Mouse (Mus musculus) spleen, embryonic (tissue): ENCODE results near the gene Ppp1r36.

Experiments used
- CTCF ChIA-PET: fragments of 350-600 bp; sonication (Branson Sonifier 250); formaldehyde crosslinking; loops from one replicate; lab custom pipeline; 2022; lab: Charles Lee

Gene Ppp1r36

DNA sequence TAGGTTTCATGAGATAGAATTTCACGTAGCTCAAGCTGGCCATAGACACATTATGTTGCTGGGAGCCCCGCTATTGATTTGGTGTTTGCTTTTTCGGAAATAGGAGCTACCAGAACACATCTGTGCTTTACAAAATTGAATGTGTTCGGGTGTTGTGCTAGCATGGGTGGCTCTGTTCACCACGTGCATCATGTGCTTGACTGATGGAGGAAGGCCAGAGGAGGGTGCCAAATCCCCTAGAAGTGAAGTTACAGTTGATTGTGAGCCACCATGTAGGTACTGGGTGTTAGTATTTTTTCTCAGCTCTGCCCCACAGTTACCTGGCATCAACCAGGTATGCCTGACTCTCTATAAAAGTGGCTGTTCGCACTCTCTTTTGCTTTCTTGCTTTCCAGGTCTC lies 27.5 kb downstream of the Ppp1r36 start:
- CTCF ChIA-PET: no interaction called here

DNA sequence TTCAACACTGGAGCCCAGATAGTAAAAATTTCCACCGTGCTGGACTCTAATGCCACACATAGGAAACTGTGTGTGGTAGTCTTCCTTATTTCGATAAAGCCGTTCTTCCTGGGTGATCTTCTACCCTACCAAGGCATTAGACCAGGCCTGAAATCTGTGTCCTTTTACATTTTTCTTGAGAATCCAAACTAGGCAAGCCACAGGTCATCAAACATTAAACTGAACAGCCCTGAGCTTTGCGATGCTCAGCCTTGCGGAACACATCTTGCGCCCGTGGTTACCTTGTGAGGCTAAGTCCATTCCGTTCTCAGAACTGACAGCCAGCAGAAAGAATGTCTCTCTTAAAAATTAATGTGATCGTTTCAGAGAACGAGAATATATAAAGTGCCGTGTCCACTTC lies 28.9 kb downstream of the Ppp1r36 start:
- CTCF ChIA-PET: no interaction called here

- CTCF ChIA-PET: no interaction called here
These were observed 30.8 kb downstream of the Ppp1r36 start for GRCm38 (mm10) chr12:76448127-76448526.

- CTCF ChIA-PET: no interaction called here
These were observed 34.9 kb downstream of the Ppp1r36 start for GRCm38 (mm10) chr12:76452203-76452602.

GRCm38 (mm10) chr12:76458445-76458844 lies 41.1 kb downstream of the Ppp1r36 start:
- CTCF ChIA-PET: interaction anchor here (0.6 to 0.7 kb wide), 2 partner anchors 7 to 117 kb away, joined by 6 to 9 read pairs; no protein-coding TSS in a partner anchor

DNA sequence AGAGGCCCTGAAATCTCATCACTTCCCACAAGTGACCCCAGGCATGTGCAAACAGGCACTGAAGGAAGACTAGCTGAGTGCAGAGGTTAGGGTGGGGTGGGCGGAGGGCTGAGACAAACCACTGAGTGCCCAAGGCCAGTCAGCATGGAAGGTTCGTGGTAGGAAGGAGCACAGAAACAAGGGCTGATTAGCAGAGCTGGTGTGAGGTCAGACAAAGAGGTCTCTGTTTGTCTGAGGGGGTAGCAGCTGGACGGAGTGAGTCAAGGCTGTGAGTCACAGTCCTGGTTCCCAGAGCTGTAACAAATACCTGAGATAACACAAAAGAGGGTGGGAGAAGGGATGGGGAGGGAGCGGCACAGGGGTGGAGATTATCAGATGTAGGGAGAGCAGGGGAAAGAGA lies 41.7 kb downstream of the Ppp1r36 start:
- CTCF ChIA-PET: interaction anchor here (0.6 to 0.7 kb wide), 2 partner anchors 8 to 117 kb away, joined by 6 to 9 read pairs; no protein-coding TSS in a partner anchor

DNA sequence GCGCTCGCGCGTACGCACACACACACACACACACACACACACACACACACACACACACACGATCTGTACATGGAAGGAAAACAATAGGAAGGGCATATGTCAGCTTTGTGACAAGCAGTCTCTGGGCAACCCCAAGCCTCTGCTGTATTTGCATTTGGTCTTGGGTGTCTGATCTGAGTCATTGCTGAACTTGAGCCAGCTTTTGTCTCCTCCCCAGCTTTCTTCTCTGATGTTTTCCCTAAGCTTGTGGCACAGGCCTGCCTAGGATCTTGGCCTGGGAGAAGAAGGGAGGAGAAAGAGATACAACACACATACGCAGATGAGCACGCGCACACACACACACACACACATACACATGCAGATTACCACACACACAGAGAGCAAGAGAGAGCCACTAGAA lies 46.1 kb downstream of the Ppp1r36 start:
- CTCF ChIA-PET: no interaction called here

DNA sequence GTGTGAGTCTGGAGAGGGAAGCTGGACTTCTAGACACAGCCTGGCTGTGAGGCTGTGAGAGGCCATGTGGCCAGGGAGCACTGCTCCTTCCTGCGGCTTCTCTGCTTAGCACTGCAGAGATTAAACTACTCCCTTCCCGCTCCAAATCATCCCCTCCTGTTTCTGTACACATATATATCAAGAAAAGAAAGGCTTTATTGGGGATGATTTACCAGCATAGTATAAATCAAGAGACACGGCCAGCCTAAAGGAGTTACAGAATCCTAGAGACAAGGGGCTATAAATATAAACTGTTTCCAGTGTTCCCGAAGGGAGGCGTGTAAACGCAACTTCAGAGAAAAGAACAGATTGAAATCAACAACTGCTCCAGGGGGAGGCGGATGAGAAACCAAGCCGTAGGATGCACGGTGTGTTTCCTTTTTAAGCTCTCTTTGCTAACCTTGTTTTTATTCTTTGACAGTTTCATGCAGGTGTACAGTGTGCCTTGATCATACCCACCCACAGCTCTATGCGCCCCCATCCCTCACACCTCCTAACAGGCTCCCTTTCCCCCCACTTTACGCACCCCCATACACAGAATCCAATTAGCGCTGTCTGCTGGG lies 47.4 kb downstream of the Ppp1r36 start:
- CTCF ChIA-PET: no interaction called here

DNA sequence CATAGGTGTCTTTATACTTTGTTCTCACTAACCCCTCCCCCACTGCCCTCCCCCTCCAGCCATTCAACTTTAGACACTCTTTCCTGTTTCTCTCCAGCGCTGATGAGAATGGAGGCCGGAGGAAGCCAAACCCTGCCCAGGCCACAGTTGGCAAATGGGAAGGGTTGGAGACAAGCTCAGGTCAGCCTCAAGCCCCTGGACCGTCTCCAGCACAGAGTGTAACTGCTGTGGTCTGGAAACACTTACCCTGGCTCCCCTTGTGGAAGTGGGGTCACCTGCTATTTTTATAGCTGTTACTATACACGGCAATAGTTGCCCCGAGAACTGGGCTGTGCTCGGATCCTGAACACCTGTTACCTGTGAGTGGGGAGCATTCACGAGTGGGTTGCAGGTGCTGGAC lies 49.3 kb downstream of the Ppp1r36 start:
- CTCF ChIA-PET: interaction anchor here (0.7 kb wide), 1 partner anchor 217 kb away, joined by 3 read pairs; no protein-coding TSS in a partner anchor

GRCm38 (mm10) chr12:76467256-76467655 lies 49.9 kb downstream of the Ppp1r36 start:
- CTCF ChIA-PET: interaction anchor here (0.7 kb wide), 1 partner anchor 216 kb away, joined by 3 read pairs; no protein-coding TSS in a partner anchor

DNA sequence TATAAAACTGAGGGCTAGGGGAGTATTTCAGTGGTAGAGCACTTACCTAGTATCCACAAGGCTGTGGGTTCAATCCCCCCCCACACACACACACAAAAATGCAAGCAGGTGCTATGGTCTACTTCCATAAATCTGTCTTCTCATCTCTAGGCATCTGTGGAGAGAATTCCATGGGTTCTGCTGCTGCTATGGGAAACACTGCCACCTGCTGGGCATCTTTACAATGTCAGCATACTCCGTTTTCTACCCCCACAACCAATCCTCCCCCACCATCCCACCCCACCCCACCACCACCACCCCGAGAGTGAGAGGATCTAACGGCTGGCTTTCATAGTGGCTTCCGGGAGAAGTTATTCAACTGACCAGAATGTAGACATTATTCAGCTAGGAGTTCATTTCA lies 54.7 kb downstream of the Ppp1r36 start:
- CTCF ChIA-PET: interaction anchor here (0.5 to 0.6 kb wide), 2 partner anchors 90 to 124 kb away, joined by 3 to 4 read pairs; no protein-coding TSS in a partner anchor

- CTCF ChIA-PET: interaction anchor here (0.7 to 0.8 kb wide), 3 partner anchors 65 to 196 kb away, joined by 4 to 20 read pairs (median 11); no protein-coding TSS in a partner anchor
These were observed 56.4 kb downstream of the Ppp1r36 start for GRCm38 (mm10) chr12:76473562-76474245.

- CTCF ChIA-PET: no interaction called here
These were observed 56.9 kb downstream of the Ppp1r36 start for GRCm38 (mm10) chr12:76474246-76474583.

GRCm38 (mm10) chr12:76474802-76475201 lies 57.5 kb downstream of the Ppp1r36 start:
- CTCF ChIA-PET: no interaction called here

- CTCF ChIA-PET: no interaction called here
These were observed 58.8 kb downstream of the Ppp1r36 start for GRCm38 (mm10) chr12:76476146-76476545.

DNA sequence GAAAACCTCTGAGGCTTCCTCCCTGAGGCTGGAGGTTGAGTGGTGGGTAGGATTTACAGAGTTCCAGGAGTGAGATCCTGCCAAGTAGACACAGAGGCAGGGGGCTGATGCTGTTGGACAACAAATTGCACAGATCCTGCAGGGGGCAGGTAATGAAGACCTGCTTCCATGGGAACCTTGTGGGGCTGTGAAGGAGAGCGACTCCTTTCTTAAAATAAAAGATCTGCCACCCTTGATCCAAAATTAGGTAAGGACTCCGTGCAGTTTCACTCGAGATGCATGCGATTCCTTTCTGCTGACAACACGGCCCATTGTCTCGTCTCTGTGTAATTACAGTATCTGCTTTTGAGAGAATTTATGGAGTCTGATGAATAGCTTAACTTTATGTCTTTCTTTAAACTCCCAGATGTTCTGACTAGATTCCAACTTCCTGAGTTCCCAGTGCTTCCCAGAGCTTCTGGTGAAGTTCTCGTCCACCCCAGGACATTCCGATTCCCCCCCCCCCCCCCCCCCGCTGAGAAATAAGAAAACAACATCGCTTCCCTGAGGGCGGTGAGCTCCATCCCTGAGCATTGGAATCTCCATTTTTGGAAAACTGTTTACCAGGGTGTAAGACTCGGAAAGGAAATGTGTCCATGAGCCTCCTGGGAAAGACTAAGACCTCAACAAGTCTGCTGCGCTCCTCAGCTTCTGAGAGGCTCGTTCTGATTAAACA lies 61.1 kb downstream of the Ppp1r36 start:
- CTCF ChIA-PET: no interaction called here

DNA sequence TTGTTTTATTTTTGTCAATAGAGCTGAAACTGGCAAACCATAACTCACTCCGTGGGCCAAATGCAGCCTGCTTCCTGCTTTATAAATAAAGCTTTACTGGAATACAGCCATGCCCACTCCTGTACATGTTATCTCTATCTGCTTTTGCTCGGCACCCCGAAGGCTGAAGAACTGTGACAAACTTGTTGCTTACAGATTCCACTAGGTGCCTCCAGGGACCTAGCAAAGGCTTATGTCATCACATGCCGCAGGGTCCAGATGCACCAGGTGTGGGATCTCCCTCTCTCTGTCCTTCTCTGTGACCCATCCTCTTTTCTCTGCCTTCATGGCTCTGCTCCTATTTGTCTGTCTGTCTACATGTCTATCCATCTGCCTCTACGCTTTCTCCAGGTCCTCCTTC lies 61.8 kb downstream of the Ppp1r36 start:
- CTCF ChIA-PET: no interaction called here

DNA sequence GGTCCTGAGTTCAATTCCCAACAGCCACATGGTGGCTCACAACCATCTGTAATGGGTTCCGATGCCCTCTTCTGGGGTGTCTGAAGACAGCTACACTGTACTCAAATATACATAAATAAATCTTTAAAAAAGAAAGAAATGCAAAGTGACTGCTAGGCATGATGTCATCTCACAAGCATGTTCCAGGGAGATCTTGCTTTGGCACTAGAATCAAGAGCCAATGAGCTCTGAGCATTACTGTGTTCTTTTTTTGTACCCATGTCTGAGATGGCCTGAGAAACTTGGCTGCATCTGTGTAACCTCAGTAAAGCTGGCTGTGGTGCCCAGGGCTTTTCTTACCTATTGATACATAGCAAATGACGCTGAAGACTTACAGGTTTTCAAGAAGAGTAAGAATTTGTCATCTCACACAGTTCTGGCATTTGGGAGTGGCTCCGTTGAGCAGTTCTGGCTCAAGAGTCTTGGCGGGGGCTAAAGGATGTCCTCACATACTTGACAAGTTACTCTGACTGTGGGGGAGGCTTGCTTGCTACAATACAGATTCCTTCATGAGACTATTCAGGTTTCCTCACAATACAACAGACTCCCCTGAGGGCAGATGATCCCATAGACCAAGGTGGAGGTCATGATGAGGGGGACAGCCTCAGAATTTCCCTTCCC lies 62.6 kb downstream of the Ppp1r36 start:
- CTCF ChIA-PET: no interaction called here

DNA sequence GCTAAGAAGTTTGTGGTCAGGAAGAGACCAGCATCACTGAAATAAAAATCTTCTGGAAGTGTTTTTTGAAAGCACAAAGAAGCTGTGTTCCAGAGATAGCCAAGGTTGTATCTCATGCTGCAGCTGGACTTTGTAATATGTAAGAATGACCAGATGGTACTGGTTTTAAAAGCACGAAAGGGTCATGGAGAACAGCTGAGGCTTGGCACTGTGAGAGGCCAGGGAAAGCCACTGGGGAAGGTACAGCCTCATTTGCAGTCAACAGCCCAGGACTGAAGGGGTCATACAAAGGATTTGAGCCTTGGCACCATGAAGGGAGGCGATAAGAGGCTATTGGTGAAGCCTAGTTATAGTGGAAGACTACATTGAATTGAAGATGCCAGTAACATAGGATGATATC lies 65.1 kb downstream of the Ppp1r36 start:
- CTCF ChIA-PET: no interaction called here

GRCm38 (mm10) chr12:76482948-76483347 lies 65.6 kb downstream of the Ppp1r36 start:
- CTCF ChIA-PET: no interaction called here

DNA sequence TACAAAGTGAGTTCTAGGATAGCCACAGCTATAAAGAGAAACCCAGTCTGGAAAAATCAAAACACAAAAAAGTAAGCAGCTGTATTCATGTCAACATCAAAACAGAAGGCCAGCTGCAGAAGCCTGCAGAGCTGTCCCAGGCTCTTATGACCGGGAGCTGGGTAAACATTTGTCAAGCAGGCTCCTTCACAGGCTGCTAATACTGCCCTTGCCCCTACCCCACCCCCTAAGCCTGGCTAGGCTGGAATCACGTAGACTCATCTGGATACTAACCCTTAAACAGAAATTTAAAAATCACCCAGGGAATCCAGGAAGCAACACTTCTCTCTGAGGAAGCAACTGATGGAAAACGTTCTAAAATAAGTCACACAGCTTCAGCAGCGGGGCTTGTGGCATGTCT lies 67.5 kb downstream of the Ppp1r36 start:
- CTCF ChIA-PET: no interaction called here

DNA sequence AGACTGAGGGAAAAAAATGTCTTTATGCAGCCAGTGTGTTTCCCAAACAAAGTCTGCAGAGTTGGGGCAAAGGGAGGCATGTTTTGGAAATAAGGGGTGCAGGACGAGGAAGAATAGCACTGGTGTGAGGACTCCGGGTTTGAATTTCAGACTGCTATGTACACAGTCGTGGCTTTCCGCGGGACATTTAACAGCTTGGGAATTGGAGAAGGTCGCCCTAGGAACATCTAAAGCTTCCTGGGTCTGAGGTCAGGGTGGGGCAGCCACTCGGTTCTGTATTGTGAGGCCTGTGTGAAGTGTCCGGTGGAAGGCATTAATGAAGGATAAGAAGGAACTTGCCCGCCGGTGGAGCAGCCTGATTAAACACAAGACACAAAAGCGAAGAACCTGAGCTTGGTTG lies 68.0 kb downstream of the Ppp1r36 start:
- CTCF ChIA-PET: interaction anchor here (1.1 kb wide), 1 partner anchor 17 kb away, joined by 3 read pairs; no protein-coding TSS in a partner anchor
